Mouse (Mus musculus): ENCODE results near the gene Ncbp3.

The Ncbp3 gene

GRCm38 (mm10) chr11:73030821-73031498 lies 16.6 kb upstream of the Ncbp3 start:
- peak; percentile 91 for DNase-seq (ENCODE audit: low read depth, low spot score)

- no peak for DNase-seq (ENCODE audit: low read depth, low spot score)
Measured at GRCm38 (mm10) chr11:73031536-73031935, 16.0 kb upstream of the Ncbp3 start.

- no peak for DNase-seq (ENCODE audit: low read depth, low spot score)
Measured at GRCm38 (mm10) chr11:73036077-73036476, 11.5 kb upstream of the Ncbp3 start.

- DNase-seq (ENCODE audit: low read depth, low spot score), result no peak
Measured at GRCm38 (mm10) chr11:73036889-73037288, 10.7 kb upstream of the Ncbp3 start.

GRCm38 (mm10) chr11:73037691-73038090 lies 9.9 kb upstream of the Ncbp3 start:
- DNase-seq (ENCODE audit: low read depth, low spot score), result no peak

GRCm38 (mm10) chr11:73039102-73039799 lies 8.3 kb upstream of the Ncbp3 start:
- DNase-seq (ENCODE audit: low read depth, low spot score), result no peak

GRCm38 (mm10) chr11:73044229-73044755 lies 3.3 kb upstream of the Ncbp3 start:
- no peak for DNase-seq (ENCODE audit: low read depth, low spot score)

GRCm38 (mm10) chr11:73044789-73045188 lies 2.8 kb upstream of the Ncbp3 start:
- DNase-seq (ENCODE audit: low read depth, low spot score), result no peak

- no peak for DNase-seq (ENCODE audit: low read depth, low spot score)
Measured at GRCm38 (mm10) chr11:73048030-73048876, 670 bp downstream of the Ncbp3 start.

- DNase-seq (ENCODE audit: low read depth, low spot score), result no peak
Measured at GRCm38 (mm10) chr11:73049335-73049734, 1.8 kb downstream of the Ncbp3 start.

GRCm38 (mm10) chr11:73052795-73053194 lies 5.2 kb downstream of the Ncbp3 start:
- DNase-seq (ENCODE audit: low read depth, low spot score), result no peak

- no peak for DNase-seq (ENCODE audit: low read depth, low spot score)
Measured at GRCm38 (mm10) chr11:73057701-73058100, 10.1 kb downstream of the Ncbp3 start.

- DNase-seq (ENCODE audit: low read depth, low spot score), result no peak
Measured at GRCm38 (mm10) chr11:73059630-73060029, 12.0 kb downstream of the Ncbp3 start.

- DNase-seq (ENCODE audit: low read depth, low spot score), result no peak
Measured at GRCm38 (mm10) chr11:73061413-73061812, 13.8 kb downstream of the Ncbp3 start.

GRCm38 (mm10) chr11:73071839-73072238 lies 24.3 kb downstream of the Ncbp3 start:
- no peak for DNase-seq (ENCODE audit: low read depth, low spot score)

GRCm38 (mm10) chr11:73076295-73076694 lies 28.7 kb downstream of the Ncbp3 start:
- no peak for DNase-seq (ENCODE audit: low read depth, low spot score)

- no peak for DNase-seq (ENCODE audit: low read depth, low spot score)
Measured at GRCm38 (mm10) chr11:73076733-73077132, 29.1 kb downstream of the Ncbp3 start.

- DNase-seq (ENCODE audit: low read depth, low spot score), result no peak
Measured at GRCm38 (mm10) chr11:73077211-73077720, 29.7 kb downstream of the Ncbp3 start.

GRCm38 (mm10) chr11:73078615-73079014 lies 31.0 kb downstream of the Ncbp3 start:
- DNase-seq (ENCODE audit: low read depth, low spot score), result no peak

GRCm38 (mm10) chr11:73080306-73080705 lies 32.7 kb downstream of the Ncbp3 start:
- no peak for DNase-seq (ENCODE audit: low read depth, low spot score)

- no peak for DNase-seq (ENCODE audit: low read depth, low spot score)
Measured at GRCm38 (mm10) chr11:73084303-73084702, 36.7 kb downstream of the Ncbp3 start.

- DNase-seq (ENCODE audit: low read depth, low spot score), result no peak
Measured at GRCm38 (mm10) chr11:73084804-73085231, 37.2 kb downstream of the Ncbp3 start.
